Mouse (Mus musculus) heart, embryonic 15.5 days (tissue): Measurements from ENCODE around the gene Dhcr24. TPM values are rescaled to one million over a fixed set of nuclear protein-coding genes. Genes with fewer than 3 reads are reported as not detected.

Experiments used
- ATAC-seq: fragments of 200-750 bp; cut with Nextera tagmentation; replicated peaks from 2 replicates; pipeline ENCODE4 v1.8.0; 2017; ENCODE audit warnings: low read depth, moderate TSS enrichment; ENCODE audit not compliant: insufficient number of reproducible peaks, insufficient read depth, low FRiP score
- H3K27ac ChIP-seq: fragments of 300-500 bp; sonication (generic); 2 replicates; pipeline ENCODE4 v1.5.1; 2015; ENCODE audit warnings: mild to moderate bottlenecking, inconsistent platforms
- H3K27me3 ChIP-seq: fragments of 300-500 bp; sonication (generic); 2 replicates; pipeline ENCODE4 v1.6.1; 2015; ENCODE audit warnings: inconsistent platforms
- H3K36me3 ChIP-seq: fragments of 300-500 bp; sonication (generic); 2 replicates; pipeline ENCODE4 v1.6.1; 2015; ENCODE audit warnings: mild to moderate bottlenecking, inconsistent platforms
- H3K4me1 ChIP-seq: fragments of 300-500 bp; sonication (generic); replicated peaks from 2 replicates; pipeline ENCODE4 v1.6.1; 2015; ENCODE audit warnings: inconsistent platforms
- H3K4me2 ChIP-seq: fragments of 300-500 bp; sonication (generic); 2 replicates; pipeline ENCODE4 v1.6.1; 2015; ENCODE audit warnings: inconsistent platforms, mild to moderate bottlenecking, moderate library complexity
- H3K4me3 ChIP-seq: fragments of 300-500 bp; sonication (generic); 2 replicates; pipeline ENCODE4 v1.5.1; 2015; ENCODE audit warnings: mild to moderate bottlenecking, inconsistent platforms
- H3K9ac ChIP-seq: fragments of 300-500 bp; sonication (generic); 2 replicates; pipeline ENCODE4 v1.6.1; 2015; ENCODE audit warnings: mild to moderate bottlenecking, inconsistent platforms
- H3K9me3 ChIP-seq: fragments of 300-500 bp; sonication (generic); replicated peaks from 2 replicates; pipeline ENCODE4 v1.6.1; 2016; ENCODE audit warnings: inconsistent platforms
- WGBS: fragments of 180-500 bp; shearing (Covaris S2); methylation state at CpG from one replicate; pipeline ENCODE4 v1.1.7; 2015; ENCODE audit warnings: mixed read lengths; 5-methylcytosine and 5-hydroxymethylcytosine counted together
- polyA plus RNA-seq: library from polyadenylated mRNA; unstranded; fragments of >200 nt; fragmentation: Nextera tagmentation; extraction: Ambion mirVana; gene quantifications from 2 replicates; pipeline ENCODE4 v1.2.1, GENCODE M21; 2015

Dhcr24 gene
- polyA plus RNA-seq, 1 experiment from 2014 or later: 1.9 TPM

DNA sequence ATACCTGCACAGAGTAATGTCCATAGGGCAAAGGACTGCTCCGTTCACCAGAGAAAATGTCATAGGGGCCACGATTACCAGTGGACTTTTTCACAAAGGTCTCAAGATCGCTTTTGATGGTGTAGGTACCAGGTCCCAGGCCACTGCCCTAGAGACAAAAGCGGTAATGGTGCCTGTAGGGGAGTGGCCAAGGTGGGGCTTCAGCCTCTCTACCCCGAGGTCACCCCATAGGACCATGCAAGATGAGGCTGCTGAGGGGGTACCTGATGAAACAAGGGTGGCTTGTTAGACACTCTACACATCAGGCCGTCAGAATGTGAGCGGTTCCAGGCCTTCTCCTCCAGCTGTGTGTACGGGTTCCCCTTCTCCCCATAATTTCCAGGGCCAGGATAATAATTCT lies 52.3 kb downstream of the Dhcr24 start:
- 67% methylated on average over 8 of the region's 8 CpGs for WGBS

DNA sequence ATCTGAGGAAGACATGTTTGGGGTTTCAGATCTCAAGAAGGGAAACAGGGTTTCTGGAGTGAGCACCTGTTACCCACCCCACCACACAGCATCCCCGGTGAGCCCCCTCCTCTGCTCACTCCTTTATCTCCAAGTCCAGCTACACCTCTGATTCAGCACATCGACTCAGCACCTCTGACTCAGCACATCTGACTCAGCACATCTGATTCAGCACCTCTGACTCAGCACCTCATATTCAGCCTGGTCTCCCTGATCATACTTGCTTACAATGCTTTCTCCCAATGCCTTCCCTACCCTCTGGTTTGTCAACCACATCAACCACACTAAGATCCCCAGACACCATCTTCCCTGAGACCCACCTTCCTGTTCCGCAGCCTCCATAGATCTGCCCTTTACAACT lies 52.7 kb downstream of the Dhcr24 start:
- H3K4me3 ChIP-seq: no peak overlapping the region
- WGBS: 56% methylated on average over 3 of the region's 3 CpGs
- no peaks in the 10 kb centered on the region for H3K9me3 ChIP-seq
- H3K4me2 ChIP-seq: no peak overlapping the region
- H3K9ac ChIP-seq: no peak overlapping the region
- no peak overlapping the region for H3K27ac ChIP-seq
- ATAC-seq: no peak
- peaks cover 28% of the 10 kb centered on the region for H3K27me3 ChIP-seq
- H3K36me3 ChIP-seq: no peaks in the 10 kb centered on the region
- H3K4me1 ChIP-seq: peaks cover 6% of the 10 kb centered on the region

More for the DNA sequence above, 52.3 kb downstream of the Dhcr24 start:
- no peak overlapping the region for H3K4me3 ChIP-seq
- H3K9ac ChIP-seq: no peak overlapping the region
- H3K9me3 ChIP-seq: no peaks in the 10 kb centered on the region
- no peaks in the 10 kb centered on the region for H3K36me3 ChIP-seq
- H3K27ac ChIP-seq: no peak overlapping the region
- no peak overlapping the region for H3K4me2 ChIP-seq
- ATAC-seq: no peak
- peaks cover 26% of the 10 kb centered on the region for H3K27me3 ChIP-seq
- peaks cover 6% of the 10 kb centered on the region for H3K4me1 ChIP-seq

DNA sequence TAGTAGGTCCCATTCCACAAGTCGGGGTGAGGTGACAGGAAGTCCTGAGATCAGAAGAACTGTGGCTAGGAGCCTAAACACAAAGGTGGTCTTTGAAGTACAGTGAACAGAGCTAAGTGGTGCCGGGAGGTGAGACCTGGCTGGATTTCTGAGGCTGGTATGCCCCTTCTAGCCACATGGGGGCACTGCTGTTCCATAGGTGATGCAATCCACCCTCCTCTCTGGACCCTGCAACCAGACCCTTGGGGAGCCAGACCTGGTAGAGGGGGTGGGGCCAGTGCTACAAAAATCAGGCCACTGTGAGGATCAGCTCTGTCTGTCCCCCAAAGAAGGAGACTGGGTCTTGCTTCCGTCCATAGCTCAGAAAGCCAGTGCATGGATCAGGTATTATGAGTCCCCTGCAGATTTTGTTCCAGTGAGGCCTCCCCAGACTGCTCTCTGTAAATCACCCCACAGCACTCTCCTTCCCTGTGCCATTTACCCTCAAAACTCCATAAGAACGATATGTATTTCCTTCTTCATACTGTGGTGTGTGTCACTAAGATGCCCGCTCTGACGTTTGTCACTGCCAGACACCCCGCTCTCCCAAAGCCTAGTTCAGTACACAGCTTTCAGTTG lies 53.5 kb downstream of the Dhcr24 start:
- ATAC-seq: no peak; the same call in 1 of the 2 replicates
- WGBS: 41% methylated on average over 7 of the region's 7 CpGs
- Histone ChIP-seq H3K9ac (no peak overlapping the region), H3K4me3 (no peak overlapping the region), H3K9me3 (no peaks in the 10 kb centered on the region), H3K4me1 (peaks cover 6% of the 10 kb centered on the region), H3K27me3 (peaks cover 34% of the 10 kb centered on the region), H3K27ac (no peak overlapping the region), H3K4me2 (no peak overlapping the region), H3K36me3 (no peaks in the 10 kb centered on the region)

DNA sequence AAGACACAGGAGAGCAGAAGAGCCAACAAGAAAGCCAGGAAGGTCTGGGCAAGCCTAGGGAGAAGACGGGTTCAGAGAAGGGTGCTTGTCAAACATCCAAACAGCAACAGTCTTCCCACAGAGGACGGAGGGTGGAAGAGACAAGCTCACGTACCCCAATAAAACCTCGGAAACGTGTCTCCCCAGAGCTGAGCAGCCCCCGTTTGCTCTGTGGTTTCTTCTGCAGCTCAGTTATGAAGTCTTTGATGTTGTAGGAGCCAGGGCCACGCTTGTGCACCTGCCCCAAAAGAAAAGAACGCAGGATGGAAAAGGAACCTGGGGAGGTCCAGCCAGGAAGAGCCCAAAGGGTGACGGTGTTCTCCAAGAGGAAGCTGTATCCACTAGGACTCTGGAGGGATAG lies 54.0 kb downstream of the Dhcr24 start:
- 70% methylated on average over 9 of the region's 9 CpGs for WGBS

DNA sequence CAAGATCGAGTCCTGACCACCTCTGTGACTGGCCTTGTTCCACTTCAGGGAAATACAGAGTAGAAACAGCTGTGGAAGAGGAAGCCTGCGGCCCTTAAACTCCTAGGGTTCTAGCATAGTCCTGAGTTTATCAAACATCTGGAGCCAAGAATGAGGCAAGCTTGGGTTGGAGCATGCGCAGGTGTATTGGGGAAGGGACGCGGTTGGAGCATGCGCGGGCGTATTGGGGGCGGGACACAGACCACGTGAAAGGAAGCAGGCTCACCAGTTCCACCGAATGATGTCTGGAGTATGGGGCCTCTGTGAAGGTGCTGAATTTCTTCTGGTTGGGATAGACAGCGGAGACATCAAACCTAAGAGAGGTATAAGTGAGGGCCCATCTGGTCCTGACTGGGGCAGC lies 54.8 kb downstream of the Dhcr24 start:
- no peaks in the 10 kb centered on the region for H3K36me3 ChIP-seq
- no peak overlapping the region for H3K9ac ChIP-seq
- ATAC-seq: no peak
- H3K9me3 ChIP-seq: no peaks in the 10 kb centered on the region
- 64% methylated on average over 12 of the region's 12 CpGs for WGBS
- H3K4me1 ChIP-seq: peaks cover 6% of the 10 kb centered on the region
- H3K27ac ChIP-seq: no peak overlapping the region
- no peak overlapping the region for H3K4me3 ChIP-seq
- peaks cover 34% of the 10 kb centered on the region for H3K27me3 ChIP-seq
- no peak overlapping the region for H3K4me2 ChIP-seq

More for the DNA sequence above, 54.0 kb downstream of the Dhcr24 start:
- Histone ChIP-seq H3K9ac (no peak overlapping the region), H3K4me2 (no peak overlapping the region), H3K9me3 (no peaks in the 10 kb centered on the region), H3K36me3 (no peaks in the 10 kb centered on the region), H3K4me3 (no peak overlapping the region), H3K27me3 (peaks cover 34% of the 10 kb centered on the region), H3K4me1 (peaks cover 6% of the 10 kb centered on the region), H3K27ac (no peak overlapping the region)
- no peak for ATAC-seq

DNA sequence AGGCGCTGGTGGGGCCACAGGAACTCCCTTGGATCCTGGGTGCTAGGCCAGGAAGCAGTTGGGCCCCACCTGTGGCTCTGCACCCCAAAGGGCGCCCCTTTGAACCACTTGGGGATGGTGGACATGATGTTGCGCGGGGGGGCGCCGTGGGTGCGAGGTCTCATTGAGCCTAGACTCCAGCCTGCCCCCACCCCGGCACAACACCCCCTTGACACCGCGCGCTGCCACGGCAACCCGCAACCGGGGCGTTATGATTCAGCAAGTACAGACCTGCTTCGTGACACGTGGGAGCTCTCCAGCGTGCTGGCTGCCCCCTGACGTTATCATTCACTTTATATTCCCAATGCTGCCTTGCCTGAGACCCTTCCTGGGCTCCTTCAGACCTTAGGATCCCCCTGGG lies 56.2 kb downstream of the Dhcr24 start, which contains the start of gene Lexm:
Lexm (minus strand) TSS at position 186 of the 400 bp plus-strand sequence.
- peaks cover 46% of the 10 kb centered on the region for H3K27me3 ChIP-seq
- peaks cover 7% of the 10 kb centered on the region for H3K4me1 ChIP-seq
- H3K36me3 ChIP-seq: no peaks in the 10 kb centered on the region
- under 1% methylated on average over 19 of the region's 19 CpGs for WGBS
- 0 out of 2 replicates have a peak within 1 kb of the TSS, but pooled peaks have one; percentile 6 for H3K4me3 ChIP-seq
- ATAC-seq: no peak
- no peak within 1 kb of the TSS for H3K9ac ChIP-seq
- no peak within 1 kb of the TSS for H3K27ac ChIP-seq
- no peaks in the 10 kb centered on the region for H3K9me3 ChIP-seq
- peak within 1 kb of the TSS; percentile 43 for H3K4me2 ChIP-seq

DNA sequence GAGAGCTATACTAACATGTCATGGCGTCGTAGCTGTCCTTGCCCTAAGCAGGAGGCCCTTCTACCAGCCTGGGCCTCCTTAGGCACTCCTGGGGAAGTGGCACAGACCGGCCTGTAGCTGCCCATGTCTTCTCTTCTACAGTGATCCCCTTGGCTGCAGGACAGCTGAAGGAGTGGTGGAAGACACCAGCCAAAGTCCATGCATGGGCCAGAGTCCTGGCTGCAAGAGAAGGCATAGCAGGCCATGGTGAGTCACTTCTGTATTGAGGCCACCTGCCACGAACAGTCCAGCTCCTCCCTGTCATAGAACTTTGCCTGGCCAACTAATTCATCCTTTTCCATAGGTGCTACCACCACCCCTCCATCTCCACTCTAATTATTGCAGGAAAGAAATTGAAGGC lies 58.1 kb downstream of the Dhcr24 start:
- H3K27me3 ChIP-seq: peaks cover 64% of the 10 kb centered on the region
- no peaks in the 10 kb centered on the region for H3K36me3 ChIP-seq

DNA sequence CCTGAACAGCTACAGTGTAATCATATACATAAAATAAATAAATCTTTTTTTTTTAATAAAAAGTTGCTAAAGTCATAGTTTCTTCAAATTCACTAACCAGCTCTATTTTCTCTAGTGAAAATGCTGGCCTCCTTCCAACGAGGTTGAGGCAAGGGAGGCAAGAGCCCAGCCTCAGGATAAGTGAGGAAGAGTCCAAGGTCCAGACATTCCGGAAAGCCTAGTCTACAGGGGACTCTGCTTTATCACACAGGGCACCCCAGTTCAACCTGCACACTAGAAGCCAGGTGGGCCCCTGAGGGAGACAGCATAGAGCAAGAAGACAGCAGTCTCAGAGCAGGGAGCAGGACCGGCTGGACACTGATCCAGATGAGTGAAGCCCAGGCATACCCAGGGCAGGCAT lies 60.6 kb downstream of the Dhcr24 start:
- Histone ChIP-seq H3K4me1 (peaks cover 14% of the 10 kb centered on the region), H3K9me3 (no peaks in the 10 kb centered on the region), H3K4me3 (no peak overlapping the region), H3K9ac (no peak overlapping the region), H3K27me3 (peaks cover 71% of the 10 kb centered on the region), H3K27ac (no peak overlapping the region), H3K4me2 (no peak overlapping the region), H3K36me3 (no peaks in the 10 kb centered on the region)
- no peak for ATAC-seq
- 63% methylated on average over 3 of the region's 3 CpGs for WGBS

More for the DNA sequence above, 58.1 kb downstream of the Dhcr24 start:
- no peak overlapping the region for H3K4me2 ChIP-seq
- H3K4me3 ChIP-seq: no peak overlapping the region
- ATAC-seq: no peak
- 86% methylated on average over 4 of the region's 4 CpGs for WGBS
- H3K27ac ChIP-seq: no peak overlapping the region
- no peaks in the 10 kb centered on the region for H3K9me3 ChIP-seq
- H3K4me1 ChIP-seq: peaks cover 14% of the 10 kb centered on the region
- no peak overlapping the region for H3K9ac ChIP-seq

DNA sequence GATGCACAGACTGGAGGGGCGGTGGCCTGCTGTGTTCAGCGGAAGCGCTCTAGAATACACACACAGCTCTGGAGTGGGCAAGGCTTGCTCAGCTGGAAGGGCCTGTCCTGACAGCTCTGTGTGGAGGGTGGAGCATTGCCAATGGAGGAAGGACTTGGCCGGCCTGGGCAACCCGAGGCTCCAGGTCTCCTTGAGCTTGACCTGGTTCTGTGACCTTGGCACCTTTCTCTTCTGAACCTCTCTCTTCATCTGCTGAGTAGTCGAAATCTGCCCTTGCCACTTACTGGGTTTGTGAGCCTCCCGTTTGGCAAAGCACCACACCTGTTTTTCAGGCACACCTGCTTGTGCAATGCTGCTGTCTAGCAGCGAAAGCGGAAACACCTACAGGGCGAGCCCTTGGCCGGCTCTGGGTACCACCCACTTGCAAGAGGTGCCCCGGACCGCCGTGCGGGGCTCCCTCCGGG lies 61.2 kb downstream of the Dhcr24 start, which contains the start of gene Ttc22:
Ttc22 (plus strand) TSS at position 403 of the 464 bp plus-strand sequence.
- ATAC-seq: no peak
- no peak within 1 kb of the TSS for H3K9ac ChIP-seq
- peak within 1 kb of the TSS; percentile 12; the same call in 1 of the 2 replicates for H3K4me3 ChIP-seq
- peaks cover 11% of the 10 kb centered on the region for H3K4me1 ChIP-seq
- no peaks in the 10 kb centered on the region for H3K9me3 ChIP-seq
- H3K36me3 ChIP-seq: no peaks in the 10 kb centered on the region
- WGBS: 23% methylated on average over 16 of the region's 16 CpGs
- H3K27ac ChIP-seq: no peak within 1 kb of the TSS
- H3K4me2 ChIP-seq: peak within 1 kb of the TSS; percentile 25; the same call in 1 of the 2 replicates
- peaks cover 72% of the 10 kb centered on the region for H3K27me3 ChIP-seq

DNA sequence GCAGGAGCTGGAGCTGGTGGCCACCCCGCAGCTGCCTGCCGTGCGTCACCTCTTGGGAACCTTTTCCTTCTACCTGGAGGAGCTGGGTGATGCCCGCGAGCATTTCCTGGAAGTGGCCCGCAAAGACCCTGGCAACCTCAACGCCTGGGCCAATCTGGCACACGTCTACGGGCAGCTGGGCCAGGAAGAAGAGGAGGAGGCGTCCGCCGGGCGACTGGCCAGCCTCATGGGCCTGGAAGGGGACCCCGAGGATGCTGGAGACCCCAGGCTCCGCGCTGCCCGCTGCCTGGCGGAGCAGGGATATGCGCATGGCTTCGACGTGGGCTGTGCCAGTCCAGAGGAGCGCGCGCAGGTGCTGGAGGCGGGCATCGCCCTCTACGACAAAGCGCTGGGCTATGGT lies 61.9 kb downstream of the Dhcr24 start:
- H3K4me3 ChIP-seq: peak overlapping the region; percentile 12; the same call in 1 of the 2 replicates

DNA sequence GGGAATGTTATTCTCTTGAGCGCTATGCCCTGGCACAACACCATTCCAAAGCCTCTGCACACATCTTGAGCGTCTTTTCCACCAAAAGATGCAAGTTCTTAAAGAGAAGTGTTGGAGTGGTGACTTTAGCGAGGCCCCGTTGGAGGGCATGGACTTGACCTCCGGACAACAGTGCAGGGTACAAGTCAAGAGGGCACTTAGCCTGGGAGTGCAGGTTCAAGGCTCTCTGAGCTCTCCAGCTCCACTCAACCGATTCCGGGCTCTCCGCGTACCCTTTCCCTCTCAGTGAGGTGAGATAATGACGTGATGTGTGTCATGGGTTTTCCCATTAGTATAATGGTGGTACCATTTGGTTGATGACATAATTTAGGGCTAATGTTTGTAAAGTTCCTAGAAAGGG lies 63.4 kb downstream of the Dhcr24 start:
- Histone ChIP-seq H3K36me3 (no peaks in the 10 kb centered on the region), H3K9ac (no peak overlapping the region), H3K27me3 (peaks cover 75% of the 10 kb centered on the region), H3K9me3 (no peaks in the 10 kb centered on the region), H3K4me1 (peaks cover 8% of the 10 kb centered on the region; the same call in 1 of the 2 replicates), H3K4me3 (no peak overlapping the region), H3K4me2 (no peak overlapping the region), H3K27ac (no peak overlapping the region)
- no peak for ATAC-seq
- WGBS: 85% methylated on average over 10 of the region's 10 CpGs

More for the DNA sequence above, 61.9 kb downstream of the Dhcr24 start:
- Histone ChIP-seq H3K9me3 (no peaks in the 10 kb centered on the region), H3K27me3 (peaks cover 72% of the 10 kb centered on the region), H3K4me1 (peaks cover 8% of the 10 kb centered on the region; the same call in 1 of the 2 replicates), H3K27ac (no peak overlapping the region), H3K9ac (no peak overlapping the region), H3K4me2 (peak overlapping the region; percentile 25; the same call in 1 of the 2 replicates), H3K36me3 (no peaks in the 10 kb centered on the region)
- ATAC-seq: no peak
- 22% methylated on average over 28 of the region's 28 CpGs for WGBS

DNA sequence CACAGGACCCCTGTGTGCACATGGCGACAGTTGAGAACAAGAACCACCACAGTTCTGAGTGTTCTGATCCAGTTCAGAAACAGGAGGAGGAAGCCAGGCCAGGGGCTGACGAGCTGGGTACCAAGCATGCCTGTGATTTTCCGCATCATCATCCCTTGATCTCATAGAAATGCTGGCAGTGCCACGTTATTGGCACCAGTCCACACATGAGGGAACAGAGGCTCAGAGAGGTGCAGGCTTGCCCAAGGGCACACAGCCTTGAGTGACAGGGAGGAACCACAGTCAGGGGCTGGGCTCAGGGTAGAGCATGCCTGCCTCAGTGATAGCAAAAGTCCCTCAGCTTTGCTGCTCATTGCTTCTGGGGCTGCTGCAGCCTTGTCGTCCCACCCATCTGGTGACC lies 67.0 kb downstream of the Dhcr24 start:
- Histone ChIP-seq H3K4me3 (no peak overlapping the region), H3K27ac (no peak overlapping the region), H3K4me2 (no peak overlapping the region), H3K9ac (no peak overlapping the region), H3K36me3 (no peaks in the 10 kb centered on the region), H3K9me3 (no peaks in the 10 kb centered on the region), H3K27me3 (peaks cover 64% of the 10 kb centered on the region), H3K4me1 (0 out of 2 replicates have a peak, but pooled peaks cover 4% of the 10 kb centered on the region)
- no peak for ATAC-seq
- WGBS: 67% methylated on average over 5 of the region's 5 CpGs
